In the genomic region with DNA sequence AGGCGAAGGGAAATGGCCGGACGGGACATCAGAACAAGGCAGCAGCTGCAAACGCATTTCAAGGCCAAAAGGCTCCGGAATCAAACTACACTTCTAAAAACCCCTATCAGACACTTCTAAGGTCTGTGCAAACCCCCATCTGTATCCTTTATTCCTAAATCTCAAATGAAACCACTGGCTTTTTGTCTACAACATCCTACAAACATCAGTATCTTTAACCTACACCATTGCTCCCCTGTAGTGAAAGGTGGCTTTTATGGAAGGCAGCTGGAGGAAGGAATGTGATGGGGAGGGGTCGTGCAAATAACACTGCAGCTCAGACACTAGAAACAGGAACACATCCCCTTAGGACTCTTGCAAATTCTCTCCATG, we compare ENCODE assay signal across 8 mouse cellular contexts. TPM values are rescaled to one million over a fixed set of nuclear protein-coding genes. Genes with fewer than 3 reads are reported as not detected.
DNase-seq lines count a peak whose midpoint lies in the region; ATAC-seq and TF ChIP-seq lines count a peak whose summit lies in the region.

No protein-coding gene starts in this region.

- WGBS in liver, embryonic 15.5 days (ENCODE audit: insufficient replicate concordance) = under 1% methylated on average over 6 of the region's 6 CpGs

- intact Hi-C loops in heart, postnatal 10 days (cut with DNase I) = loop anchor here (5.0 kb wide), 1 partner anchor 248 kb away; a partner anchor contains a TSS

- H3K4me3 ChIP-seq in bone marrow macrophage, adult 2 months (ENCODE audit: insufficient read depth, low read length) = peak overlapping the region; percentile 95
- H3K4me3 ChIP-seq in liver, embryonic 15.5 days (replicated peaks) = peak overlapping the region; percentile 79

- peak; percentile 14 for DNase-seq in kidney, adult 9 months
- DNase-seq in kidney, postnatal 25 days = no peak
- DNase-seq in heart, postnatal 10 days = peak; percentile 16 to 20
- DNase-seq in layer of hippocampus, adult 8-10 months (ENCODE audit: low spot score in 2 of 2) = no peak
- DNase-seq in cerebellum, postnatal 36 days = no peak
- DNase-seq in adrenal gland, adult 18-20 months (ENCODE audit: low spot score in 2 of 2) = no peak

- TF ChIP-seq CTCF in bone marrow macrophage, adult 2 months (IDR thresholded peaks at IDR 0.05; ENCODE audit: low read depth, low read length) = no peak

- H3K27ac ChIP-seq in bone marrow macrophage, adult 2 months (ENCODE audit: insufficient read depth, low read depth, low read length) = 0 out of 2 replicates have a peak overlapping the region, but pooled peaks have one; percentile 1
- H3K27ac ChIP-seq in liver, embryonic 15.5 days (replicated peaks) = peak overlapping the region; percentile 92

- H3K4me1 ChIP-seq in bone marrow macrophage, adult 2 months (ENCODE audit: control insufficient read depth, insufficient read depth, low read length) = peaks cover 28% of the 10 kb centered on the region
- H3K4me1 ChIP-seq in liver, embryonic 15.5 days (replicated peaks) = peaks cover 61% of the 10 kb centered on the region

- H3K9ac ChIP-seq in liver, embryonic 15.5 days = peak overlapping the region; percentile 82

- no peak for TF ChIP-seq POLR2A in bone marrow macrophage, adult 2 months (IDR thresholded peaks at IDR 0.05; ENCODE audit: borderline replicate concordance, low read depth, low read length)

- no peak for ATAC-seq in liver, embryonic 15.5 days (ENCODE audit: insufficient read depth)

- peak overlapping the region; percentile 93 for H3K4me2 ChIP-seq in liver, embryonic 15.5 days

- H3K27me3 ChIP-seq in liver, embryonic 15.5 days = no peaks in the 10 kb centered on the region

- no peaks in the 10 kb centered on the region for H3K9me3 ChIP-seq in liver, embryonic 15.5 days (replicated peaks)

- H3K36me3 ChIP-seq in liver, embryonic 15.5 days (replicated peaks) = no peaks in the 10 kb centered on the region

RNA-seq across cellular contexts. Expression of a gene that starts 1.1 kb away (rescaled TPM):
- polyA plus RNA-seq in bone marrow macrophage, adult 2 months (2012; ENCODE audit: insufficient read depth, insufficient read length, missing spikeins) = 52.4 and 56.8 TPM in 2 replicates
- 10 to 100 TPM; 32.6 to 35.3 TPM for total RNA-seq in heart, postnatal 10 days (2021)
- 6.4 and 7.2 TPM in 2 replicates for polyA plus RNA-seq in liver, embryonic 15.5 days (2015; fragmentation: Nextera tagmentation; extraction: Ambion mirVana)
- total RNA-seq in layer of hippocampus, adult 8-10 months (2022) = 100 to 1,000 TPM; 148 to 185 (median 165) TPM
- 10 to 100 TPM; 42.0 to 44.8 TPM for total RNA-seq in adrenal gland, adult 18-20 months (2021)

Comparison
In these comparisons a context has a peak if more than half of its experiments do, and no peak if none do; other contexts are left out.
1. DNase-seq: peak in kidney, adult 9 months (single experiment) and heart, postnatal 10 days (2 of 2); none in kidney, postnatal 25 days (0 of 2), layer of hippocampus, adult 8-10 months (0 of 2), cerebellum, postnatal 36 days (0 of 2) and adrenal gland, adult 18-20 months (0 of 2).